Mouse (Mus musculus) embryonic fibroblast, embryonic 13.5 days (primary cell): ENCODE results near the gene Aldh3b1.

Experiments used
- CTCF ChIP-seq: IDR thresholded peaks from 2 replicates; pipeline ENCODE4 v1.5.1; 2011; ENCODE audit warnings: mild to moderate bottlenecking, control low read depth, low read length, moderate library complexity, borderline replicate concordance; ENCODE audit not compliant: insufficient read depth
- POLR2A ChIP-seq: IDR thresholded peaks from 2 replicates; pipeline ENCODE4 v1.6.1; 2011; ENCODE audit warnings: low read depth, mild to moderate bottlenecking, control low read depth, low read length, moderate library complexity

- TF ChIP-seq CTCF, result no peak
- TF ChIP-seq POLR2A, result no peak
Observed at GRCm38 (mm10) chr19:3942986-3943735, 13.6 kb upstream of the Aldh3b1 start.
